Mouse (Mus musculus) hindbrain, postnatal 0 days (tissue): ENCODE data around the gene Gm28305. TPM values are rescaled to one million over a fixed set of nuclear protein-coding genes. Genes with fewer than 3 reads are reported as not detected.

Source experiments
- ATAC-seq: fragments of 200-750 bp; cut with Nextera tagmentation; 2 replicates; pipeline ENCODE4 v1.8.0; 2017; ENCODE audit warnings: mild to moderate bottlenecking, moderate TSS enrichment, moderate library complexity
- DNase-seq: peaks from one replicate; pipeline ENCODE4 v3.0.0-alpha.2; 2015; ENCODE audit warnings: low spot score
- H3K27ac ChIP-seq: fragments of 300-500 bp; sonication (generic); 2 replicates; pipeline ENCODE4 v1.5.1; 2014; ENCODE audit warnings: mild to moderate bottlenecking
- H3K27me3 ChIP-seq: fragments of 300-500 bp; sonication (generic); 2 replicates; pipeline ENCODE4 v1.6.1; 2014; ENCODE audit warnings: low read length, mixed read lengths; ENCODE audit not compliant: insufficient read depth
- H3K36me3 ChIP-seq: fragments of 300-500 bp; sonication (generic); 2 replicates; pipeline ENCODE4 v1.6.1; 2014; ENCODE audit warnings: low read length, mixed read lengths; ENCODE audit not compliant: insufficient read depth
- H3K4me1 ChIP-seq: fragments of 300-500 bp; sonication (generic); 2 replicates; pipeline ENCODE4 v1.6.1; 2014; ENCODE audit warnings: antibody characterized with exemption, low read length, mixed read lengths; ENCODE audit not compliant: insufficient read depth
- H3K4me2 ChIP-seq: fragments of 300-500 bp; sonication (generic); 2 replicates; pipeline ENCODE4 v1.6.1; 2014; ENCODE audit warnings: low read depth, mild to moderate bottlenecking, low read length, moderate library complexity, mixed read lengths
- H3K4me3 ChIP-seq: fragments of 300-500 bp; sonication (generic); 2 replicates; pipeline ENCODE4 v1.5.1; 2014; ENCODE audit warnings: low read length
- H3K9ac ChIP-seq: fragments of 300-500 bp; sonication (generic); replicated peaks from 2 replicates; pipeline ENCODE4 v1.6.1; 2014; ENCODE audit warnings: mild to moderate bottlenecking, low read length, moderate library complexity, mixed read lengths
- H3K9me3 ChIP-seq: fragments of 300-500 bp; sonication (generic); 2 replicates; pipeline ENCODE4 v1.6.1; 2016; ENCODE audit warnings: low read length, mixed read lengths
- CTCF ChIP-seq: IDR thresholded peaks from 2 replicates; pipeline ENCODE4 v1.5.1; 2016; ENCODE audit warnings: antibody characterized with exemption, control low read depth, low read depth
- WGBS: fragments of 180-500 bp; shearing (Covaris S2); extraction: QIAGEN DNeasy Blood & Tissue Kit; methylation state at CpG from one replicate; pipeline ENCODE4 v1.1.7; 2014; 5-methylcytosine and 5-hydroxymethylcytosine counted together
- polyA plus RNA-seq: library from polyadenylated mRNA; unstranded; fragments of >200 nt; fragmentation: Nextera tagmentation; extraction: Ambion mirVana; gene quantifications from 2 replicates; pipeline ENCODE4 v1.2.1, GENCODE M21; 2015
- total RNA-seq: library from RNA; depleted of rRNA; stranded (reverse); fragments of >200 nt; gene quantifications from 2 replicates; pipeline ENCODE4 v1.2.3, GENCODE M21; 2014

The Gm28305 gene
- total and polyA plus RNA-seq, 2 experiments from 2014 or later, result not detected

DNA sequence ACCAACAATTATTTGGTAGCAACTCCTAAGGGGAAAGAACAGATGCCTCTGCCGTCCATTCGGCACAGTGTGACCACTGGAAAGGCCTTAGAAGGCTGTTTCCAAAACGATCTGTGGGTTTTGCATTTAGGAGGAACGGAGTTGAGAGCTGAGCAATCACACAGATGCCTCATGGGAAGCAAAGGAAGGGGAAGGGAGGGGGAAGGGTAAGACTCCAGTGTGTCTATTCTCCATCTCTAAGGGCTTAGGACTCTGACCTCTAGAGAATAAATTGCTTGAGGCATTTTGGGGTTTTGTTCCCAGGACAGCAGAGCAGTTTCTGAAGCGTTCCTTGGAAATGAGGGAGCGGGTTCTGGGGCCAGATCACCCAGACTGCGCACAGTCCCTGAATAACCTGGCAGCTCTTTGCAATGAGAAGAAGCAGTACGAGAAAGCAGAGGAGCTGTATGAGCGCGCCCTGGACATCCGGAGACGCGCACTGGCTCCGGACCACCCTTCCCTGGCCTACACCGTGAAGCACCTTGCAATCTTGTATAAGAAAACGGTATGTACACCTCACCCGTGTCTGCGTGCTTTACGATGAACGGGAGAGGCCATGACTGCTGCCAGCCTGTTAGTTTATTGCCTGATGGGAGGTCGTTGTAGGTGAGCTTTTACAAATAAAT, 1.3 kb upstream of the Gm28305 start:
- DNase-seq (no peak), ATAC-seq (no peak)
- no peaks in the 10 kb centered on the region for H3K4me1 ChIP-seq
- no peak overlapping the region for H3K4me3 ChIP-seq
- no peak overlapping the region for H3K27ac ChIP-seq
- no peak for TF ChIP-seq CTCF
- H3K9ac ChIP-seq, result no peak overlapping the region
- H3K27me3 ChIP-seq, result no peaks in the 10 kb centered on the region
- 92% methylated on average over 21 of the region's 21 CpGs for WGBS
- H3K4me2 ChIP-seq, result no peak overlapping the region
- peaks cover 22% of the 10 kb centered on the region for H3K36me3 ChIP-seq
- H3K9me3 ChIP-seq, result no peaks in the 10 kb centered on the region

GRCm38 (mm10) chr9:104039742-104040141, 720 bp upstream of the Gm28305 start:
- H3K9ac ChIP-seq, result no peak overlapping the region
- H3K27ac ChIP-seq, result no peak overlapping the region
- DNase-seq, result no peak
- no peak overlapping the region for H3K4me3 ChIP-seq
- no peaks in the 10 kb centered on the region for H3K9me3 ChIP-seq
- no peaks in the 10 kb centered on the region for H3K4me1 ChIP-seq
- H3K4me2 ChIP-seq, result no peak overlapping the region
- peaks cover 22% of the 10 kb centered on the region for H3K36me3 ChIP-seq
- no peak for ATAC-seq
- WGBS, result 84% methylated on average over 4 of the region's 4 CpGs
- no peak for TF ChIP-seq CTCF
- H3K27me3 ChIP-seq, result no peaks in the 10 kb centered on the region

GRCm38 (mm10) chr9:104043676-104044075, 3.2 kb downstream of the Gm28305 start:
- Histone ChIP-seq H3K4me3 (no peak overlapping the region), H3K9me3 (no peaks in the 10 kb centered on the region), H3K36me3 (peaks cover 29% of the 10 kb centered on the region), H3K4me2 (no peak overlapping the region), H3K4me1 (no peaks in the 10 kb centered on the region), H3K27me3 (no peaks in the 10 kb centered on the region), H3K27ac (no peak overlapping the region), H3K9ac (no peak overlapping the region)
- DNase-seq (no peak), ATAC-seq (no peak)
- TF ChIP-seq CTCF, result no peak
- WGBS, result 85% methylated on average over 4 of the region's 4 CpGs

GRCm38 (mm10) chr9:104051028-104051427, 10.6 kb downstream of the Gm28305 start:
- no peak for DNase-seq
- Histone ChIP-seq H3K27me3 (no peaks in the 10 kb centered on the region), H3K27ac (no peak overlapping the region), H3K9me3 (no peaks in the 10 kb centered on the region), H3K9ac (no peak overlapping the region), H3K36me3 (peaks cover 71% of the 10 kb centered on the region), H3K4me3 (no peak overlapping the region), H3K4me2 (no peak overlapping the region), H3K4me1 (no peaks in the 10 kb centered on the region)
- WGBS, result 91% methylated on average over 6 of the region's 6 CpGs
- no peak for TF ChIP-seq CTCF
- ATAC-seq, result no peak

GRCm38 (mm10) chr9:104062430-104063243, 22.2 kb downstream of the Gm28305 start, which contains the start of gene Uba5:
Gene Uba5 (minus strand): TSS chr9:104063134.
- Histone ChIP-seq H3K9ac (peak within 1 kb of the TSS; percentile 88), H3K27me3 (no peaks in the 10 kb centered on the region), H3K36me3 (peaks cover 15% of the 10 kb centered on the region), H3K4me2 (peak within 1 kb of the TSS; percentile 79), H3K9me3 (no peaks in the 10 kb centered on the region), H3K27ac (peak within 1 kb of the TSS; percentile 79), H3K4me3 (peak within 1 kb of the TSS; percentile 81), H3K4me1 (peaks cover 10% of the 10 kb centered on the region)
- under 1% methylated on average over 58 of the region's 59 CpGs for WGBS
- peak; percentile 86 for DNase-seq
- no peak for TF ChIP-seq CTCF
- peak; percentile 81 for ATAC-seq

DNA sequence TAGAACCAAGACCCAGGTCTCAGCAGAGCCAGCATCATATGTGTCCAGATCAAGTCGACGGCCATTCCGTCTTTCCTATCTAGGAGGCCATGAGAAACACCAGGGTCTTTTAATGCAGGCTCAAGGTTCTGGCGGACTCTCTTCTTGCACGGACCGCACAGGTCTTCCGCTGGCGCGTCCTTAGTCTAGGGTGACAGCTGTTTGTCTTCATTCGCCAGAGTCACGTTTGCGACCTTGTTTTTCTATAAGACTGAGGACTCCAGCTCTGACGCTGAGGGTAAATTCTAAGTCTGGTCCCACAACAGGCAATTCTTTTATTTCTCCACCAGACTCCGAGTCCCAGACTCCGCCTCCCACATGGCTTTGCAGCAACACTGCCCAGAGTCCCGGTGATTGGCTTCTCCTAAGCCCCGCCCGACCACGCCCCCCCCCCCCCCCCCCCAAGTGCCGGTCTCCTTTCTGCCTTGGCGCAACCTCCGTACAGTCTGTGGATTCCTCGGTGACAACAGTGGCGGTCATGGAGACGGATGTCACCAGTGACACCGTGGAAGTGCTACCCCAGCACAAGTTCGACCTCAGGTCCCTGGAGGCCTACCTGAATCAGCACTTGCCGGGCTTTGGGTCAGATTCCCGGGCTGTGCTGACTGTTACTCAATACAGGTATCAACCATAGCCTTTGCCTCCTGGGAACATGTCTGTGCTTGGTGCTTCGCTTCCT, 22.9 kb downstream of the Gm28305 start, which contains the start of gene Acad11:
Acad11 (plus strand) TSS at position 134 of the 718 bp plus-strand sequence.
- Histone ChIP-seq H3K27me3 (no peaks in the 10 kb centered on the region), H3K4me2 (peak within 1 kb of the TSS; percentile 79), H3K36me3 (peaks cover 7% of the 10 kb centered on the region; the same call in 1 of the 2 replicates), H3K9ac (peak within 1 kb of the TSS; percentile 88), H3K4me3 (peak within 1 kb of the TSS; percentile 81), H3K9me3 (no peaks in the 10 kb centered on the region), H3K27ac (peak within 1 kb of the TSS; percentile 79), H3K4me1 (peaks cover 10% of the 10 kb centered on the region)
- TF ChIP-seq CTCF, result no peak
- ATAC-seq, result peak; percentile 98
- DNase-seq, result peak; percentile 93
- under 1% methylated on average over 26 of the region's 30 CpGs for WGBS
